ENCODE assay signal across 12 mouse cellular contexts in the genomic region with DNA sequence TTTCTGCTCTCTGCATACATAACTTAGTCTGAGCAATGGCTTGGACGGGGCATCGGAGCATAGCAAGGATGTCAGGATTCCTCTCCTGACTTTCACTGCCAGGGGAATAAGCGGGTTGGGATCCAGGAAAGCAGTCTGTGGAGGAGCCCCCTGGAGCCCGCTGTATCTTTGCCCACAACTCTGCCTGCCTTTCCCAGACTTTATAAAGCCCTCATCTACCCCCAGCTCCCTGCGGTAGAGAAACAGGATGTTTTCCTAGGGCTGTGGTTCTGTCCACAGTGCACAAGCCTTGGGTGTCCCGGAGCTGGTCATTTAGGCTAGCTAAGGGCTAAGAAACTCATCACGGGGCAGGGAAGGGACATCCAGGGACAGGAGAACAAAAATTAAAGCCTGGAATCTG. TPM values are rescaled to one million over a fixed set of nuclear protein-coding genes. Genes with fewer than 3 reads are reported as not detected.
A peak's percentile ranks its signal among the peaks of the same experiment; 100 is the strongest.
DNase-seq lines count a peak whose midpoint lies in the region; ATAC-seq and TF ChIP-seq lines count a peak whose summit lies in the region.
"Had no signal": no experiment of that assay in that cellular context is flagged by ENCODE, and none has a peak within 500 bp of the region (broad histone marks: within the 10 kb centered on the region; RNA-seq: fewer than 3 reads in every experiment).

No protein-coding gene starts in this region.

- no peak for TF ChIP-seq POLR2A in kidney, adult 2 months (IDR thresholded peaks at IDR 0.05; ENCODE audit: low read depth, low read length)

- no peaks in the 10 kb centered on the region for H3K36me3 ChIP-seq in kidney, embryonic 14.5 days (ENCODE audit: control insufficient read depth, insufficient read depth, low read length)
- no peaks in the 10 kb centered on the region for H3K36me3 ChIP-seq in kidney, adult 2 months (ENCODE audit: control insufficient read depth, insufficient read depth, low read length)
- 0 out of 2 replicates have a peak, but pooled peaks cover 1% of the 10 kb centered on the region for H3K36me3 ChIP-seq in embryonic facial prominence, embryonic 15.5 days
- H3K36me3 ChIP-seq in liver, embryonic 16.5 days (ENCODE audit: control insufficient read depth, insufficient read depth), result no peaks in the 10 kb centered on the region

- H3K27me3 ChIP-seq in kidney, embryonic 14.5 days (ENCODE audit: control insufficient read depth, insufficient read depth, low read length), result no peaks in the 10 kb centered on the region
- H3K27me3 ChIP-seq in kidney, adult 2 months (replicated peaks; ENCODE audit: control insufficient read depth, insufficient read depth, low read length), result no peaks in the 10 kb centered on the region
- H3K27me3 ChIP-seq in embryonic facial prominence, embryonic 15.5 days, result no peaks in the 10 kb centered on the region
- H3K27me3 ChIP-seq in liver, embryonic 16.5 days (ENCODE audit: control insufficient read depth, insufficient read depth, low read depth, low read length), result peaks cover 4% of the 10 kb centered on the region; the same call in 1 of the 2 replicates

- no peak overlapping the region for H3K4me3 ChIP-seq in kidney, embryonic 14.5 days (ENCODE audit: low read length)
- H3K4me3 ChIP-seq in kidney, adult 2 months (ENCODE audit: insufficient read depth, low read depth, low read length), result no peak overlapping the region
- no peak overlapping the region for H3K4me3 ChIP-seq in embryonic facial prominence, embryonic 15.5 days (replicated peaks)
- H3K4me3 ChIP-seq in liver, embryonic 16.5 days (ENCODE audit: low read depth, low read length), result no peak overlapping the region

- no peak for ATAC-seq in kidney, embryonic 14.5 days (ENCODE audit: low FRiP score, low TSS enrichment)
- ATAC-seq in embryonic facial prominence, embryonic 15.5 days (ENCODE audit: insufficient number of reproducible peaks, low FRiP score, low TSS enrichment, low read depth), result no peak
- no peak for ATAC-seq in liver, embryonic 16.5 days (ENCODE audit: low read depth)

- no peak overlapping the region for H3K27ac ChIP-seq in kidney, embryonic 14.5 days (ENCODE audit: low read depth, low read length)
- no peak overlapping the region for H3K27ac ChIP-seq in kidney, adult 2 months (ENCODE audit: insufficient read depth, low read depth, low read length)
- H3K27ac ChIP-seq in embryonic facial prominence, embryonic 15.5 days (replicated peaks), result no peak overlapping the region
- H3K27ac ChIP-seq in liver, embryonic 16.5 days (ENCODE audit: low read length), result no peak overlapping the region

- 23% methylated on average over 7 of the region's 7 CpGs for WGBS in kidney, embryonic 14.5 days
- 37% methylated on average over 7 of the region's 7 CpGs for WGBS in kidney, adult 2 months
- 28% methylated on average over 7 of the region's 7 CpGs for WGBS in embryonic facial prominence, embryonic 15.5 days
- WGBS in liver, embryonic 16.5 days (ENCODE audit: insufficient replicate concordance), result 27% methylated on average over 7 of the region's 7 CpGs

- peak overlapping the region; percentile 31; the same call in 1 of the 2 replicates for H3K9ac ChIP-seq in kidney, embryonic 14.5 days (ENCODE audit: low read depth, low read length)
- no peak overlapping the region for H3K9ac ChIP-seq in embryonic facial prominence, embryonic 15.5 days
- no peak overlapping the region for H3K9ac ChIP-seq in liver, embryonic 16.5 days (ENCODE audit: low read depth, low read length)

- H3K9me3 ChIP-seq in kidney, embryonic 14.5 days (ENCODE audit: control insufficient read depth, low read length), result no peaks in the 10 kb centered on the region
- no peaks in the 10 kb centered on the region for H3K9me3 ChIP-seq in embryonic facial prominence, embryonic 15.5 days (replicated peaks)
- no peaks in the 10 kb centered on the region for H3K9me3 ChIP-seq in liver, embryonic 16.5 days (replicated peaks; ENCODE audit: control insufficient read depth, low read length)

- H3K4me2 ChIP-seq in kidney, embryonic 14.5 days (replicated peaks; ENCODE audit: low read depth, low read length), result peak overlapping the region; percentile 50
- peak overlapping the region; percentile 51; the same call in 1 of the 2 replicates for H3K4me2 ChIP-seq in embryonic facial prominence, embryonic 15.5 days (replicated peaks)
- H3K4me2 ChIP-seq in liver, embryonic 16.5 days (ENCODE audit: low read depth, low read length), result peak overlapping the region; percentile 36; the same call in 1 of the 2 replicates

- no peak for TF ChIP-seq CTCF in kidney, adult 2 months (conservative IDR thresholded peaks at IDR 0.05; ENCODE audit: insufficient read depth, insufficient read length, low read depth, low read length)

- H3K4me1 ChIP-seq in kidney, embryonic 14.5 days (ENCODE audit: control insufficient read depth, insufficient read depth, low read length), result peaks cover 31% of the 10 kb centered on the region
- peaks cover 25% of the 10 kb centered on the region for H3K4me1 ChIP-seq in kidney, adult 2 months (ENCODE audit: control insufficient read depth, insufficient read depth, low read length)
- peaks cover 12% of the 10 kb centered on the region for H3K4me1 ChIP-seq in embryonic facial prominence, embryonic 15.5 days
- H3K4me1 ChIP-seq in liver, embryonic 16.5 days (ENCODE audit: control insufficient read depth, low read depth, low read length), result peaks cover 7% of the 10 kb centered on the region

- no peak for DNase-seq in kidney, adult 2 months
- DNase-seq in embryo, embryonic 10 days (ENCODE audit: low spot score), result peak; percentile 44
- DNase-seq in gastrocnemius, postnatal 14 days, result no peak
- no peak for DNase-seq in retina, postnatal 1 day

- intact Hi-C loops in gastrocnemius, postnatal 14 days (cut with DNase I; ENCODE audit: low total_unique reads), result loop anchor here (5.0 kb wide), 1 partner anchor 41 kb away; a partner anchor contains a TSS

RNA-seq across cellular contexts. Expression of a gene that starts 10.1 kb away (rescaled TPM):
- 15.1 and 18.7 TPM in 2 replicates for polyA plus RNA-seq in kidney, embryonic 14.5 days (2014; fragmentation: Nextera tagmentation; extraction: Ambion mirVana)
- 25.7 and 29.2 TPM in 2 replicates for polyA plus RNA-seq in kidney, adult 2 months (2012; rRNA removed)
- polyA plus RNA-seq in embryonic facial prominence, embryonic 15.5 days (2015; fragmentation: Nextera tagmentation; extraction: Ambion mirVana), result 9.0 and 9.3 TPM in 2 replicates
- polyA plus RNA-seq in liver, embryonic 16.5 days (2015; fragmentation: Nextera tagmentation; extraction: Ambion mirVana), result 3.4 and 3.9 TPM in 2 replicates
- total RNA-seq in gastrocnemius, postnatal 14 days (2021), result 1 to 10 TPM; 3.9 to 4.7 TPM

RNA-seq across cellular contexts. Expression of a gene that starts 22.8 kb away (rescaled TPM):
- polyA plus RNA-seq in kidney, embryonic 14.5 days (2014; fragmentation: Nextera tagmentation; extraction: Ambion mirVana), result 166 and 200 TPM in 2 replicates
- 1,103 and 1,106 TPM in 2 replicates for polyA plus RNA-seq in kidney, adult 2 months (2012; rRNA removed)
- 0.40 TPM in 1 of 2 replicates, not detected in the other for polyA plus RNA-seq in embryonic facial prominence, embryonic 15.5 days (2015; fragmentation: Nextera tagmentation; extraction: Ambion mirVana)
- 0.24 and 0.32 TPM in 2 replicates for polyA plus RNA-seq in liver, embryonic 16.5 days (2015; fragmentation: Nextera tagmentation; extraction: Ambion mirVana)
- not detected for total RNA-seq in gastrocnemius, postnatal 14 days (2021)
- total RNA-seq: granulocyte monocyte progenitor cell, adult 5-6 weeks; left cerebral cortex, adult 18-20 months; midbrain, postnatal 0 days had no signal
- polyA plus RNA-seq: cortical plate, adult 2 months; midbrain, postnatal 0 days; small intestine, adult 2 months had no signal

RNA-seq across cellular contexts. Expression of a gene that starts 29.7 kb away (rescaled TPM):
- polyA plus RNA-seq in kidney, embryonic 14.5 days (2014; fragmentation: Nextera tagmentation; extraction: Ambion mirVana), result 13.9 and 14.5 TPM in 2 replicates
- polyA plus RNA-seq in kidney, adult 2 months (2012; rRNA removed), result 5.0 and 5.8 TPM in 2 replicates
- polyA plus RNA-seq in embryonic facial prominence, embryonic 15.5 days (2015; fragmentation: Nextera tagmentation; extraction: Ambion mirVana), result 22.8 and 31.0 TPM in 2 replicates
- polyA plus RNA-seq in liver, embryonic 16.5 days (2015; fragmentation: Nextera tagmentation; extraction: Ambion mirVana), result 0.78 and 1.3 TPM in 2 replicates
- 10 to 100 TPM in 1 of 2 experiments, 1 to 10 TPM in 1; 3.7 to 15.5 TPM for total RNA-seq in gastrocnemius, postnatal 14 days (2021)

RNA-seq across cellular contexts. Expression of a gene that starts 40.4 kb away (rescaled TPM):
- 94.4 and 111 TPM in 2 replicates for polyA plus RNA-seq in kidney, embryonic 14.5 days (2014; fragmentation: Nextera tagmentation; extraction: Ambion mirVana)
- polyA plus RNA-seq in kidney, adult 2 months (2012; rRNA removed), result 46.5 and 57.7 TPM in 2 replicates
- 90.6 and 91.9 TPM in 2 replicates for polyA plus RNA-seq in embryonic facial prominence, embryonic 15.5 days (2015; fragmentation: Nextera tagmentation; extraction: Ambion mirVana)
- 38.0 and 42.8 TPM in 2 replicates for polyA plus RNA-seq in liver, embryonic 16.5 days (2015; fragmentation: Nextera tagmentation; extraction: Ambion mirVana)
- 10 to 100 TPM; 27.1 to 32.0 TPM for total RNA-seq in gastrocnemius, postnatal 14 days (2021)

Comparison
In these comparisons a context has a peak if more than half of its experiments do, and no peak if none do; other contexts are left out.
1. RNA of a gene that starts 22.8 kb away (polyA plus RNA-seq): 1,103 to 1,106 TPM in kidney, adult 2 months and 166 to 200 TPM in kidney, embryonic 14.5 days; 0.40 TPM in embryonic facial prominence, embryonic 15.5 days and 0.24 to 0.32 TPM in liver, embryonic 16.5 days; every median in the first group is over 100 times any median in the second.
2. Peak in every context shown above with its lines, with median percentiles within 50 percentile points of each other: H3K4me2 ChIP-seq.